8 mouse cellular contexts compared by ENCODE assay signal in the genomic region with DNA sequence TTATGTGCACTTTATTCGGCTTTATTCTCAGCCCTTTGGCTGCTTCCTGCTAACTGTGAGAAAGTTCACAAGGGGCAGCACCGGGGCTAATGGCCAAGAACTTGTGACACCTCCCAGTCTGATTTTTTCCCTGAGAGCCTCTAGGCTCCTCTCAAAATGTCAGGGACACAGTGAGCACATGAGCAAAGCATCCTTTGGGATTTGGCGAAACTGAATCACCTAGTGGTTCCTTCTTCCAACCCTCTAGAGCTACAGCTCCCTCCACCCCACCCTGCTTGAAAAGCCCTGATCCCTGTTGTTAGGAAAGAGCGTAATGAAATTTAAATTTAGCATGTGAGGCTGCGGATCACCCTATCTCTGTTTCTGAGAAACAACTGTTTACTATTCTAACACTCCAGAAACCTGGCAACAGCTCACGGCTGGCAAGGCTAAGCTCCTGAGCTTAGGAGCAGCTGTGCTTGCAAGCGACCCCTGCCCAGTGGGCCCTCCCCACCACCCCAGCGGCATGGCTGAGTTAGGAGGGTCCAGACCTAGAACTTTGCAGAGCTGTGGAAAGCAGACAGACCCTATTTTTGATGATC. TPM values are rescaled to one million over a fixed set of nuclear protein-coding genes. Genes with fewer than 3 reads are reported as not detected.
A peak's percentile ranks its signal among the peaks of the same experiment; 100 is the strongest.
DNase-seq lines count a peak whose midpoint lies in the region; ATAC-seq and TF ChIP-seq lines count a peak whose summit lies in the region.

No protein-coding gene starts in this region.

- 0 out of 2 replicates have a peak, but pooled peaks have one; percentile 51 for ATAC-seq in stomach, postnatal 0 days (ENCODE audit: low FRiP score, low TSS enrichment)

- no peak for TF ChIP-seq POLR2A in cerebellum, adult 2 months (IDR thresholded peaks at IDR 0.05; ENCODE audit: borderline replicate concordance, insufficient read depth, low read length)

- H3K9ac ChIP-seq in stomach, postnatal 0 days (ENCODE audit: low read length) = no peak overlapping the region

- no peak overlapping the region for H3K4me2 ChIP-seq in stomach, postnatal 0 days (replicated peaks; ENCODE audit: low read depth)

- intact Hi-C loops in heart, postnatal 10 days (cut with DNase I) = loop anchor here (1.0 kb wide), 1 partner anchor 29 kb away; the partner anchor contains the start of gene Actn2

- no peak overlapping the region for H3K4me3 ChIP-seq in stomach, postnatal 0 days (ENCODE audit: low read depth, low read length)
- no peak overlapping the region for H3K4me3 ChIP-seq in cerebellum, adult 2 months (replicated peaks; ENCODE audit: insufficient read depth, low read depth, low read length)

- TF ChIP-seq CTCF in stomach, postnatal 0 days (IDR thresholded peaks at IDR 0.05; ENCODE audit: low read depth) = no peak
- no peak for TF ChIP-seq CTCF in cerebellum, adult 2 months (IDR thresholded peaks at IDR 0.05; ENCODE audit: borderline replicate concordance, insufficient read depth, low read depth, low read length)

- no peak overlapping the region for H3K27ac ChIP-seq in stomach, postnatal 0 days (replicated peaks)
- H3K27ac ChIP-seq in cerebellum, adult 2 months (ENCODE audit: insufficient read depth, low read length) = no peak overlapping the region

- TF ChIP-seq EP300 in stomach, postnatal 0 days (optimal IDR thresholded peaks at IDR 0.05) = no peak

- H3K27me3 ChIP-seq in stomach, postnatal 0 days (ENCODE audit: control insufficient read depth, insufficient read depth, low read length) = no peaks in the 10 kb centered on the region
- no peaks in the 10 kb centered on the region for H3K27me3 ChIP-seq in cerebellum, adult 2 months (ENCODE audit: control insufficient read depth, insufficient read depth, low read length)

- peak; percentile 81 to 86 for DNase-seq in adrenal gland, adult (ENCODE audit: inconsistent age in 2 of 2, low spot score in 1 of 2)
- DNase-seq in adrenal gland, postnatal 4 days (ENCODE audit: low spot score in 2 of 2) = no peak
- DNase-seq in ovary, postnatal 36 days (ENCODE audit: low spot score) = peak; percentile 17
- DNase-seq in ovary, postnatal 10 days (ENCODE audit: low spot score) = no peak
- peak; percentile 79 to 86 for DNase-seq in heart, postnatal 10 days
- DNase-seq in stomach, postnatal 0 days (ENCODE audit: low spot score) = no peak
- no peak for DNase-seq in cerebellum, adult 2 months
- DNase-seq in natural killer cell, adult 2 months (ENCODE audit: low spot score in 2 of 2) = no peak

- 33% methylated on average over 8 of the region's 8 CpGs for WGBS in stomach, postnatal 0 days
- 8% methylated on average over 8 of the region's 8 CpGs for WGBS in cerebellum, adult 2 months

- H3K9me3 ChIP-seq in stomach, postnatal 0 days (ENCODE audit: control insufficient read depth, low read length) = no peaks in the 10 kb centered on the region

- no peaks in the 10 kb centered on the region for H3K4me1 ChIP-seq in stomach, postnatal 0 days (replicated peaks; ENCODE audit: control insufficient read depth, insufficient read depth)
- H3K4me1 ChIP-seq in cerebellum, adult 2 months (ENCODE audit: control insufficient read depth, insufficient read depth, low read length) = no peaks in the 10 kb centered on the region

- H3K36me3 ChIP-seq in stomach, postnatal 0 days (ENCODE audit: control insufficient read depth, insufficient read depth, low read length) = no peaks in the 10 kb centered on the region

RNA-seq across cellular contexts. Expression of gene Heatr1, which starts 25.7 kb away (rescaled TPM):
- 10 to 100 TPM; 37.7 to 40.1 TPM for total RNA-seq in adrenal gland, postnatal 4 days (2021)
- total RNA-seq in heart, postnatal 10 days (2021) = 10 to 100 TPM; 15.9 to 16.0 TPM
- polyA plus RNA-seq in stomach, postnatal 0 days (2015; fragmentation: Nextera tagmentation; extraction: Ambion mirVana) = 5.3 and 6.2 TPM in 2 replicates
- 19.2 and 19.8 TPM in 2 replicates for polyA plus RNA-seq in cerebellum, adult 2 months (2012; rRNA removed)

RNA-seq across cellular contexts. Expression of gene Actn2, which starts 28.6 kb away (rescaled TPM):
- 10 to 100 TPM; 22.6 to 76.2 TPM for total RNA-seq in adrenal gland, postnatal 4 days (2021)
- 1,000 to 10,000 TPM; 2,174 to 2,192 TPM for total RNA-seq in heart, postnatal 10 days (2021)
- 2.3 and 2.8 TPM in 2 replicates for polyA plus RNA-seq in stomach, postnatal 0 days (2015; fragmentation: Nextera tagmentation; extraction: Ambion mirVana)
- 1.8 and 3.9 TPM in 2 replicates for polyA plus RNA-seq in cerebellum, adult 2 months (2012; rRNA removed)

Comparison
In these comparisons a context has a peak if more than half of its experiments do, and no peak if none do; other contexts are left out.
1. DNase-seq: peak in adrenal gland, adult (2 of 2), ovary, postnatal 36 days (single experiment) and heart, postnatal 10 days (2 of 2); none in adrenal gland, postnatal 4 days (0 of 2), ovary, postnatal 10 days (single experiment), stomach, postnatal 0 days (single experiment), cerebellum, adult 2 months (0 of 2) and natural killer cell, adult 2 months (0 of 2).
2. RNA of gene Actn2, which starts 28.6 kb away (total RNA-seq): 2,174 to 2,192 TPM in heart, postnatal 10 days; 22.6 to 76.2 TPM in adrenal gland, postnatal 4 days; every median in the first group is over 10 times any median in the second.